Mouse (Mus musculus): ENCODE measurements around the gene Idh3a. TPM values are rescaled to one million over a fixed set of nuclear protein-coding genes. Genes with fewer than 3 reads are reported as not detected.
"Not testable (repeated sequence)": the region's sequence is repeated elsewhere in the genome, so short reads cannot be mapped to it uniquely, and the experiment has no call there.

The Idh3a gene
- polyA plus RNA-seq, 1 experiment from 2014 or later: 134 TPM

DNA sequence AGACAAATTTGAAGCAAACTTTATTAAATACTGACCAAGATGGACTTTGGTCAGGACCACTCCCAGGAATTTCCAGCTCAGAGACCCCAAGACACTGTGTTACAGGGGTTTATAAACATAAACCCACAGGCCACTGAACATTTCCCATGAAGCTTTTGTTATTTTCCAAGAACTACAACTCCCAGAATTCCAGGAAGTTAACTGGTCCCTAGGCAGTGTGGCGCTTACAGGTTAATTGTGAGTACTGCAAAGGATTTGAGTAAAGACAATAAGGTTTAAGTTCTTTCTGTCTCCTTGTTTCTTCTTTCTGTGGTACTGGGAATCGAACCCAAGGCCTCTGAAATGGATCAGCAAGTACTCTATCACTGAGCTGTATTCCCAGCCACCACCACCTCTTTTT lies 17.4 kb upstream of the Idh3a start:
- WGBS: 33% methylated on average over 2 of the region's 2 CpGs
- Histone ChIP-seq H3K9me3 (replicated peaks; ENCODE audit: control insufficient read depth, low read length) (no peaks in the 10 kb centered on the region), H3K9ac (replicated peaks; ENCODE audit: low read length) (no peak overlapping the region), H3K27me3 (ENCODE audit: control insufficient read depth, insufficient read depth, low read length) (no peaks in the 10 kb centered on the region), H3K4me2 (ENCODE audit: low read depth, low read length) (no peak overlapping the region), H3K27ac (replicated peaks; ENCODE audit: low read depth, low read length) (no peak overlapping the region), H3K36me3 (replicated peaks; ENCODE audit: control insufficient read depth, insufficient read depth, low read depth, low read length) (no peaks in the 10 kb centered on the region), H3K4me3 (ENCODE audit: low read depth, low read length) (no peak overlapping the region), H3K4me1 (ENCODE audit: control insufficient read depth, insufficient read depth, low read length) (no peaks in the 10 kb centered on the region)
- DNase-seq (ENCODE audit: low spot score) (peak; percentile 62), ATAC-seq (replicated peaks; ENCODE audit: insufficient number of reproducible peaks, low FRiP score, low TSS enrichment, low read depth) (no peak)

DNA sequence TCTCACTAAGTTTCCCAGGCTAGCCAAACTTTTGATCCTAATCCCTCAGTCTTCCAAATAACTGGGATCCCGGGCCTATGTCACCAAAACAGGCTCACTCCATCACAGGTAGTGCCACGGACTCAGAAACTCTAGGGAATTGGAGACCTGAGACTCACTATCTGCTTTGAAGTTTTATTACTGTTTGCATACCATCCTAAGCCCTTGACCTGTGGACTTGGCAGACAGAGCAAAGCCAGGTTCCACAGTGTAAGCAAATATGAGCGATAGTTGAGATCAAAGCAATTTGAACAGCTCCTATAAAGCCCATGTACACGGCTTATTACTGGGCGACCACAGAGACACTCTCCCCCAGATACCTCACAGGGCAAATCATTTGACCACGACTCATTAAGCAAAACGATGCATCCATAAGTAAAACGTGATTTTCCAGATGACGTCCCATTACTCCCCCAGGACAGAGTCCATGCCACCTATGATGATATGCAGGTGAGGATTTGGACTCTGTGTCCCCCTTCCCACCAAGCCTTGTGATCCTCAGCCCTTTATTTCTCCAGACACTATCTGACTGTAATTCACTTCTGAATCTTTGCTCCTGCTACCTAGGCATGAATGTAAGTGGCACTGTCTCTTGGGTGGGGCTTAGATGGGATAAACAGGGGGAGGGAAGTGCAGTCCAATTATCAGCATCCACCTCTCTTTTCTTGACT lies 14.8 kb upstream of the Idh3a start:
- Histone ChIP-seq H3K36me3 (replicated peaks; ENCODE audit: control insufficient read depth, insufficient read depth, low read depth, low read length) (no peaks in the 10 kb centered on the region), H3K27ac (replicated peaks; ENCODE audit: low read depth, low read length) (no peak overlapping the region), H3K4me1 (ENCODE audit: control insufficient read depth, insufficient read depth, low read length) (no peaks in the 10 kb centered on the region), H3K27me3 (ENCODE audit: control insufficient read depth, insufficient read depth, low read length) (no peaks in the 10 kb centered on the region), H3K9ac (replicated peaks; ENCODE audit: low read length) (no peak overlapping the region), H3K9me3 (replicated peaks; ENCODE audit: control insufficient read depth, low read length) (no peaks in the 10 kb centered on the region), H3K4me3 (ENCODE audit: low read depth, low read length) (no peak overlapping the region), H3K4me2 (ENCODE audit: low read depth, low read length) (no peak overlapping the region)
- ATAC-seq (replicated peaks; ENCODE audit: insufficient number of reproducible peaks, low FRiP score, low TSS enrichment, low read depth) (no peak), DNase-seq (ENCODE audit: low spot score) (no peak)
- WGBS: 74% methylated on average over 9 of the region's 9 CpGs

DNA sequence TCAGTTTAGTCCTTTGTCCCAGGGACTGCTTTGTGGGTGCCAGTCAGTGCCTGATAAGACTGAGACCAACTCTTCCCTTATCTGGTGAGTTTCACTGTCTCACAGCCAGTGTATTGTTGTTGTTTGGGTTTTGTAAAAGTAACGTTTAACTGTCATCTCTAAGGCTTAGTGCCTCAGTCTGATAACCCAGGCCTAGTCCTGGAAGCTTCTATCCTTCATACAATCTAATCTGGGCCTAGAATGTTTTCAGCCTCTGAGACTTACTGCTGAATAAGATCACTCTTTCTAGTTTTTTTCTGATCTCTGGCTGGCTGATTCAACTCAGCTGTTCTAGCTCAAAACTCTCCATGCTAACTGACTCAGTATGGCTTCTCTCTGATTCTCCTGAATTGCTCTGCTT lies 2.4 kb upstream of the Idh3a start:
- H3K9ac ChIP-seq (replicated peaks; ENCODE audit: low read length): no peak overlapping the region
- no peaks in the 10 kb centered on the region for H3K4me1 ChIP-seq (ENCODE audit: control insufficient read depth, insufficient read depth, low read length)
- H3K36me3 ChIP-seq (replicated peaks; ENCODE audit: control insufficient read depth, insufficient read depth, low read depth, low read length): no peaks in the 10 kb centered on the region
- H3K27ac ChIP-seq (replicated peaks; ENCODE audit: low read depth, low read length): no peak overlapping the region
- no peaks in the 10 kb centered on the region for H3K9me3 ChIP-seq (replicated peaks; ENCODE audit: control insufficient read depth, low read length)
- DNase-seq (ENCODE audit: low spot score) (no peak), ATAC-seq (replicated peaks; ENCODE audit: insufficient number of reproducible peaks, low FRiP score, low TSS enrichment, low read depth) (no peak)
- H3K4me3 ChIP-seq (ENCODE audit: low read depth, low read length): no peak overlapping the region
- H3K27me3 ChIP-seq (ENCODE audit: control insufficient read depth, insufficient read depth, low read length): no peaks in the 10 kb centered on the region
- no peak overlapping the region for H3K4me2 ChIP-seq (ENCODE audit: low read depth, low read length)
- 38% methylated on average over 1 of the region's 1 CpGs for WGBS

GRCm38 (mm10) chr9:54584127-54584526 lies 2.0 kb upstream of the Idh3a start:
- 80% methylated on average over 2 of the region's 2 CpGs for WGBS
- H3K4me2 ChIP-seq (ENCODE audit: low read depth, low read length); DNase-seq (ENCODE audit: low spot score); ATAC-seq (replicated peaks; ENCODE audit: insufficient number of reproducible peaks, low FRiP score, low TSS enrichment, low read depth); H3K27ac ChIP-seq (replicated peaks; ENCODE audit: low read depth, low read length); H3K9ac ChIP-seq (replicated peaks; ENCODE audit: low read length); H3K27me3 ChIP-seq (ENCODE audit: control insufficient read depth, insufficient read depth, low read length); H3K9me3 ChIP-seq (replicated peaks; ENCODE audit: control insufficient read depth, low read length); H3K4me1 ChIP-seq (ENCODE audit: control insufficient read depth, insufficient read depth, low read length); H3K4me3 ChIP-seq (ENCODE audit: low read depth, low read length); H3K36me3 ChIP-seq (replicated peaks; ENCODE audit: control insufficient read depth, insufficient read depth, low read depth, low read length): not testable (repeated sequence)

GRCm38 (mm10) chr9:54585839-54586198 lies 315 bp upstream of the Idh3a start:
- H3K36me3 ChIP-seq (replicated peaks; ENCODE audit: control insufficient read depth, insufficient read depth, low read depth, low read length): no peaks in the 10 kb centered on the region
- H3K4me2 ChIP-seq (ENCODE audit: low read depth, low read length): peak overlapping the region; percentile 32
- H3K4me3 ChIP-seq (ENCODE audit: low read depth, low read length): peak overlapping the region; percentile 16; the same call in 1 of the 2 replicates
- 33% methylated on average over 5 of the region's 5 CpGs for WGBS
- H3K9me3 ChIP-seq (replicated peaks; ENCODE audit: control insufficient read depth, low read length): no peaks in the 10 kb centered on the region
- no peak; the same call in 1 of the 2 replicates for ATAC-seq (replicated peaks; ENCODE audit: insufficient number of reproducible peaks, low FRiP score, low TSS enrichment, low read depth)
- H3K27me3 ChIP-seq (ENCODE audit: control insufficient read depth, insufficient read depth, low read length): no peaks in the 10 kb centered on the region
- H3K9ac ChIP-seq (replicated peaks; ENCODE audit: low read length): no peak overlapping the region
- no peak overlapping the region for H3K27ac ChIP-seq (replicated peaks; ENCODE audit: low read depth, low read length)
- DNase-seq (ENCODE audit: low spot score): no peak
- H3K4me1 ChIP-seq (ENCODE audit: control insufficient read depth, insufficient read depth, low read length): no peaks in the 10 kb centered on the region

- 55% methylated on average over 4 of the region's 4 CpGs for WGBS
- DNase-seq (ENCODE audit: low spot score) (no peak), ATAC-seq (replicated peaks; ENCODE audit: insufficient number of reproducible peaks, low FRiP score, low TSS enrichment, low read depth) (no peak)
- no peaks in the 10 kb centered on the region for H3K36me3 ChIP-seq (replicated peaks; ENCODE audit: control insufficient read depth, insufficient read depth, low read depth, low read length)
- H3K27ac ChIP-seq (replicated peaks; ENCODE audit: low read depth, low read length): no peak overlapping the region
- H3K4me2 ChIP-seq (ENCODE audit: low read depth, low read length): no peak overlapping the region
- no peaks in the 10 kb centered on the region for H3K27me3 ChIP-seq (ENCODE audit: control insufficient read depth, insufficient read depth, low read length)
- H3K9me3 ChIP-seq (replicated peaks; ENCODE audit: control insufficient read depth, low read length): no peaks in the 10 kb centered on the region
- no peak overlapping the region for H3K9ac ChIP-seq (replicated peaks; ENCODE audit: low read length)
- no peak overlapping the region for H3K4me3 ChIP-seq (ENCODE audit: low read depth, low read length)
- H3K4me1 ChIP-seq (ENCODE audit: control insufficient read depth, insufficient read depth, low read length): no peaks in the 10 kb centered on the region
Measured at GRCm38 (mm10) chr9:54587863-54588262, 1.7 kb downstream of the Idh3a start.

GRCm38 (mm10) chr9:54593652-54594051 lies 7.5 kb downstream of the Idh3a start:
- H3K36me3 ChIP-seq (replicated peaks; ENCODE audit: control insufficient read depth, insufficient read depth, low read depth, low read length): not testable (repeated sequence)
- WGBS: 72% methylated on average over 4 of the region's 4 CpGs

GRCm38 (mm10) chr9:54596752-54597465 lies 10.8 kb downstream of the Idh3a start:
- 92% methylated on average over 15 of the region's 15 CpGs for WGBS
- H3K4me2 ChIP-seq (ENCODE audit: low read depth, low read length): no peak overlapping the region

More at GRCm38 (mm10) chr9:54593652-54594051, 7.5 kb downstream of the Idh3a start:
- not testable (repeated sequence) for H3K9ac ChIP-seq (replicated peaks; ENCODE audit: low read length); ATAC-seq (replicated peaks; ENCODE audit: insufficient number of reproducible peaks, low FRiP score, low TSS enrichment, low read depth); DNase-seq (ENCODE audit: low spot score); H3K27ac ChIP-seq (replicated peaks; ENCODE audit: low read depth, low read length); H3K4me3 ChIP-seq (ENCODE audit: low read depth, low read length); H3K27me3 ChIP-seq (ENCODE audit: control insufficient read depth, insufficient read depth, low read length); H3K9me3 ChIP-seq (replicated peaks; ENCODE audit: control insufficient read depth, low read length); H3K4me2 ChIP-seq (ENCODE audit: low read depth, low read length); H3K4me1 ChIP-seq (ENCODE audit: control insufficient read depth, insufficient read depth, low read length)

More at GRCm38 (mm10) chr9:54596752-54597465, 10.8 kb downstream of the Idh3a start:
- Histone ChIP-seq H3K9me3 (replicated peaks; ENCODE audit: control insufficient read depth, low read length) (no peaks in the 10 kb centered on the region), H3K4me3 (ENCODE audit: low read depth, low read length) (no peak overlapping the region), H3K27ac (replicated peaks; ENCODE audit: low read depth, low read length) (no peak overlapping the region), H3K9ac (replicated peaks; ENCODE audit: low read length) (no peak overlapping the region), H3K27me3 (ENCODE audit: control insufficient read depth, insufficient read depth, low read length) (no peaks in the 10 kb centered on the region), H3K4me1 (ENCODE audit: control insufficient read depth, insufficient read depth, low read length) (no peaks in the 10 kb centered on the region), H3K36me3 (replicated peaks; ENCODE audit: control insufficient read depth, insufficient read depth, low read depth, low read length) (peaks cover 13% of the 10 kb centered on the region)
- ATAC-seq (replicated peaks; ENCODE audit: insufficient number of reproducible peaks, low FRiP score, low TSS enrichment, low read depth) (no peak), DNase-seq (ENCODE audit: low spot score) (no peak)
